Mouse (Mus musculus) right cerebral cortex, adult 2 months (tissue): Measurements from ENCODE around the gene Dhodh.

Experiments
- DNase-seq, 2 experiments: peaks; one replicate each; pipeline ENCODE4 v3.0.0; 2021 to 2022; ENCODE audit warnings: low spot score in 2 of 2

Dhodh gene

DNA sequence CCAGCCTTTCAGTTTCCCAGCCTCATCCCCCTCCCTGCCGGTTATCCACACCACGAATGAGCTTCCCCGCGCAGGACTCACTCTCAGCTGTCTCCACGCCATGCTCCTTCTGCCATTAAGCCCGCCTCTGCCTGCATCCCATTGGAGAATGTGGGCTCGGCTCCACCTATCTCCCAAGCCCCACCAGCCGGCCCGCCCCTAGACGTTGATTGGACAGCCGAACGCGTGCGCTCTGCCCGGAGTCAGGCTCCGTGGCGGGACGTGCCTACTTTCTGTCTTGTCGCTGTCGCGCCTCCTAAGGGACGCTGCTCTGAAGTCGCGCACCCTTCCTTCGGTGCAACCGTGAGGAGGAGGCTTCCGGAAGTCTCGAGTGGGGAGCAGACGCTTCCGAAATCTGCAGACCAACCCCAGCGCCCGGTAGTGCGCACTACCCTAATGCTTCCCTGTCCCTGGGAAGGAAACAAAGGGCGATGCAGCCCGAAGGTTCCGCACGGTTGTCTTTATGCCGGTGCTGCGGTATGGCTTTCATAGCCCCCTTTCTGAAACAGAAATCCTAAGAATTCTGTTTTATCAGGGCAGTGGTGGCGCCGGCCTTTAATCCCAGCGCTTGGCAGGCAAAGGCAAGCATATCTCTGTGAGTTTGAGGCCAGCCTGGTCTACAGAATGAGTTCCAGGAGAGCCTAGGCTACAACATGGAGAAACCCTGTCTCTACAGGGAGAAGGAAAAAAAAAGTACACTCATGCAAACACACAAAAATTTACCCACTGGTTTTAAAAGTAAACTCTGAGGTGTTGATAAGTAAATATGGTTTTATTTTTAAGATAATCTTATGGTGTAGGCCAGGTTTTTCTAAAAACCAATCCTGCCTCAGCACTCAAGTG lies at the start of gene Dhodh:
TSS of gene Dhodh (minus strand) at position 403 of the 882 bp plus-strand sequence.
- DNase-seq, result peak; percentile 95 to 98

DNA sequence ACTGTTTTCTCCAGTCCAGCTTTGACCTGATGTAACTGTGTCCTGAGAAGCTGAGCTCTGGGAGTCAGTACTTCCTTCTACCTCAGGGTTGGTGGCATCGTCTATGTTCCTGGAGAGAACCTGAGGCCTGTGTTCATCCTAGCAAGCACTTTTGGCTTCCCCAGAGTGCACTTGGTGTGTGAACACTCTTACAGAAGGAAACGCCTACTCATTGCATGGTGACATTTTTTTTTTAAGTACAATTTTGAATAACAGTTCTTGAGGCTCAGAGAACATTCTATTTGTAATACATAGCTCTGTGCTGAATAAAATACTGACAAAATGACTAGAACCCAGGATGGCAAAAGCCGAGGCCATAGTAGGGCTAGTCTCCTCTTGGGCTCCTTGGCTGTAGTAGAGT lies 48.4 kb upstream of the Dhodh start:
- peak in 1 of 2 experiments; percentile 25 for DNase-seq

DNA sequence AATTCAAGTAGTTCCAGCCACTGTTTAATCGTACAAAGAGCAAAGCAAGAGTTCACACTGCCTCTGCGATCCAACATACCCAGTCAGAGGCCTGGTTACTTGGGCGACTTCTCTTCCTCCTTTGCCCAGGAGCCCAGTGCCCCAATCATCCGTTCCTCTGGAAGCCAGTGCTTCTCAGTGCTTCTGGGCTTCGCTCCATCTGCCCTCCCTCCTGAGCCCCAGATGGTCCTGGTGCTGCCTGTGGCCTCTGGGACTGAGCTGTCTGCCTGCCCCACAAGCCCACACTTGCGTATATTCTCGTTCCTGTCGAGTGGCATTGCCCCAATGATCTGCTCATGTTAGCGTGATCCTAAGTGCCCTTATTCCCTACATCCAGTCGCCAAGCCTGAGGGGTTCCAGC lies 42.3 kb upstream of the Dhodh start:
- DNase-seq, result no peak

DNA sequence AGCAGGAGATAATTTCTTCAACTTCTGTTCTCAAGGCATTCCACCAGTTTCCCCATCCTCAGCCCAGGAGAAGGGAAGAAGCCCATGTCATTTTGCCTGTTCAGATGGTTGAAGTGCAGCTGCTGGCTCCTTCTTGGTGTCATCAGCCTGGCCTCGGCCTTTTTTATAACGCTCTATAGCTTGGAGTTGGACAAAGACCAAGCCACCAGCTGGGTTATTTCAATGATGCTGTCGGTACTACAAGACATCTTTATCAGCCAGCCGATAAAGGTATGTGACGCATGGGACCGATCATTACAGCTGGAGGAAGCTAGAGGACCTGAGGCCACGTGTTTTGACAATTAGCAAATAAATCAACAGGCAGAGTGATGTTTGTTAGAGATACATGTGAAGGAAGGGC lies 40.0 kb upstream of the Dhodh start:
- no peak for DNase-seq

DNA sequence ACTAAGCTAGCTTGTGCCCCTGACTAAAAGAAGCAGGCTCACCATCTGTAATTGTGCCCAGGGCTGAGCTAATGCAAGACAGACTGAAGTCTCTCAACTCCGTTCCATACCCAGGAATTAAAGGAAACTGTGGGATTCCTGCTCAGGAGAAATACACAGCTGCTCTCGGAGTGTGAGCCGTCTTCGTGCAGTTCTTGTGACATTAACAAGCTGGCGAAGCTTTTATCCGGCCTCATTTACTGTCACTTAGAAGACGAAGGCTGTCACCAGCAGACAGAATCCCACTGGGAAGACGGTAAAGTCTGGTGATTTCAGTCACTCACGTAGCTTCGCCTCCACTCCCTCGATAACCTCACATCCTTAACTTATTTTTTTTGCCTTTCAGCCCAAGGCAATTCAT lies 38.9 kb upstream of the Dhodh start:
- no peak for DNase-seq

DNA sequence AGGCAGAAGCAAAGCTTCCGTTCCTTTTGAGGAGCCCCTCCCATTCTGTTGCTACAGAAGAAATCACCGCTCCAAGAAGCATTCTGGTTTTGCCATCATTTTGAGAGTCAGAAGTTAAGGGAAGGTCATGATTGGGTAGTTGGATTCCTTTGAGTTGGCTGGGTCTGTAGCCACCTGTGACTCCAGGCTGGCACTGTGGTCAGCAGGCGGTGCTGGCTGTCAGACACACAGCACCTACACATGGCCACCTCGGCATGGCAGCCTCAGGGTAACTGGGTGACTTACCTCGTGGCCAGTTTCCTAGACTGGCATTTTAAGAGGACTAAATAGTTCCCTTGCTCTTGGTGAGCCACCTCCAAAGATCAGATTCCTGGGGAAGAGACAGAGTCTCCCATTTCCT lies 32.8 kb upstream of the Dhodh start:
- DNase-seq, result no peak

DNA sequence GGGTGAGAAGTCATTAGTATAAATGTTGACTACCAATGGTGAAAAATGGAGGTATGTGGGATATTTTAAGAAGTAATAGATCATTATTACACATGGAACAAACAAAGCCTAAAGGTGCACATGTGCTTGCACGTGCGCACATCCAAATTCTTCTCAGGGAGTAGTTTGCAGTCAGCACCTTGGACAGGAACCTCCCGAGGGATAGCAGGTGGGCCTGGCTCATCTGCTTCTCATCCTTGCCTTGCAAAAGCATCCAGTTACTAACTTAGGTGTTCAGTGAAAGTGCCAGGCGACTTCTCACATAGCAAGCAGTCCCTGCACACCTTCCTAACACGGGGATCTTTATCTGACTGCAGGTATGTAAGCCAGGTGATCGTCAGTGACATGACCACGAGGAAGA lies 31.9 kb upstream of the Dhodh start:
- no peak for DNase-seq

DNA sequence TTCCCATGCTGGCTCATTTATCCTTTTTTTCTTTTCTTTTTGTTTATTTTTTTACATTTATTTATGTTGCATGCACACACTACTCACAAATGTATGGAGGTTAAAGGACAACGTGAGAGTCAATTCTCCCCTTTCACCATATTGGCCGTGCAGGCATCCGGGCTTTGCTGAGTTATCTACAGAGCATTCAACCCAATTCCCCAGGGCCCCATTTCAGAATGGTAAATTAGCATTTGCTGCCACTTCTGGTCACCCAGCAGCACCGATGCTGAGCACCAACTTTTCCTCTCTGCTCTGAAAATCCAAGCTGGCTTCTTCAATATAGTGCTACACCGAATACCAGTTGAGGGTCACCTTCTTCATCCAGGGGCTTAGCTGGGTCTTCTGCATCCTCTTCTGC lies 30.4 kb upstream of the Dhodh start:
- DNase-seq, result no peak

DNA sequence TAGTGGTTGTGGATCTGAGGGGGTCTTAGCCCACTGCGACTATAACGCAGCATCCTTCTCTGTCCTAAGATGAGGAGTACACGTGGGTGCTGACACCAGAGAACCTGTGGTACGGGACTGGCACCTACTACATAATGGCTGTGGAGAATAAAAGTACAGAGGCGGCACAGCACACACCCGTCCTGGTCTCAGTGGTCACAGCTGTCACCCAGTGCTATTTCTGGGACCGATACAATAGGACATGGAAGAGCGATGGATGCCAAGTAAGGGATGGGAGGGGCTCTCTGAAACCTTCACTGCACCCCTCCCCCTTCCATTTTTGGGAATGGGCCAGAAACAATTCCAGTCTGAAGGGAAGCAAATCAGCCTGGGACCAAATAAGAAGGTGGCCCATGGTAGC lies 26.7 kb upstream of the Dhodh start:
- no peak for DNase-seq

DNA sequence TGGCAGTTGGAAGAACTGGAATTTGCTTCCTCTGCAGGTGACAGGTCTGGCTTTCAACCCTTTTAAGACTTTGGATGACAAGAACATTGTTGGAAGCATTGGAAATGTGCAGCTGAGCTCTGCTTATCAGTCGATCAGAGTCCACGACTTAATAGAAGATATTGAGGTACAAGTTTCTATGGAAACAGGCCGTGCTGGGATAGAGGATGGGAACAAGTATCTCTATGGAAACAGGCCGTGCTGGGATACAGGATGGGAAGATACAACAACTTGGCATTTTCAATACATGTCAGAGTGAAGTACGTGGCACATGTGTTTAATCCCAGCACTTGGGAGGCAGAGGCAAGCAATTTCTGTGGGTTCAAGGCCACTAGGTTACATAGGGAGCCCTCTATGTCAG lies 24.0 kb upstream of the Dhodh start:
- DNase-seq, result peak in 1 of 2 experiments; percentile 6

DNA sequence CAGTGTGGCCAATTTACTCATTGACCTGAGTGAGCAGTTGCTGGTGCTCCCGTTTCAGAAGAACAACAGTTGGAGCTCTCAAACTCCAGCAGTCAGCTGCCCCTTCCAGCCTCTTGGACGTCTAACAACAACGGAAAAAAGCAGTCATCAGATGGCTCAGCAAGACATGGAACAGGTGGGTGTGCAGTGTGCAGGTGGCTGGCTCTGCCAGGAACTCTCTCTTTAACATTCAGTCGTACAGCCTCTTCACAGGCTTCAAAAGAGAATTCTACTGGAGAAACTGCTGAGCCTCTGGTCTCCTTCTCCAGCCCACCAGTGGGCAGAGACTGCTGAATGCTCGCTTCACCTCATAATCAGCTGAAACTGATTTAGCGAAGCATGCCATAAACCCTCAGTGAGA lies 20.2 kb upstream of the Dhodh start:
- DNase-seq, result peak; percentile 33 to 46

DNA sequence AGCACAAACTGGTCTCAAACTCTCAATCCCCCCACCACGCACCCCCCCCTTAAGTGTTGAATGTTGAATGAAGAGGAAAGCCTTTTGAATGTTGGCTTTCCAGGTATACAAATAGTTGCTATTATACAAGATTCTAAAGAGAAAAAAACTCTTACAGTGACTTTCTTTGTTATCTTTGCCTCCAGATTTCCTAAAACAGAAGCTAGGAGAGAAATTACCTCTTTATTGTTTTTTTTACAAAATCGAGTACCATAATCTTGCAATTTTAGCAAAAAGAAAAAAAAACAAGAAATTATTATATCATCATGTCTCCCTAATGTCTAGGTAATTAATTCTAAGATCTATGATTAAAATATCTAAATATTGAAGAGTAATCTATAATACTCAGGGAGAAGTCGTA lies 7.1 kb upstream of the Dhodh start:
- DNase-seq, result no peak

DNA sequence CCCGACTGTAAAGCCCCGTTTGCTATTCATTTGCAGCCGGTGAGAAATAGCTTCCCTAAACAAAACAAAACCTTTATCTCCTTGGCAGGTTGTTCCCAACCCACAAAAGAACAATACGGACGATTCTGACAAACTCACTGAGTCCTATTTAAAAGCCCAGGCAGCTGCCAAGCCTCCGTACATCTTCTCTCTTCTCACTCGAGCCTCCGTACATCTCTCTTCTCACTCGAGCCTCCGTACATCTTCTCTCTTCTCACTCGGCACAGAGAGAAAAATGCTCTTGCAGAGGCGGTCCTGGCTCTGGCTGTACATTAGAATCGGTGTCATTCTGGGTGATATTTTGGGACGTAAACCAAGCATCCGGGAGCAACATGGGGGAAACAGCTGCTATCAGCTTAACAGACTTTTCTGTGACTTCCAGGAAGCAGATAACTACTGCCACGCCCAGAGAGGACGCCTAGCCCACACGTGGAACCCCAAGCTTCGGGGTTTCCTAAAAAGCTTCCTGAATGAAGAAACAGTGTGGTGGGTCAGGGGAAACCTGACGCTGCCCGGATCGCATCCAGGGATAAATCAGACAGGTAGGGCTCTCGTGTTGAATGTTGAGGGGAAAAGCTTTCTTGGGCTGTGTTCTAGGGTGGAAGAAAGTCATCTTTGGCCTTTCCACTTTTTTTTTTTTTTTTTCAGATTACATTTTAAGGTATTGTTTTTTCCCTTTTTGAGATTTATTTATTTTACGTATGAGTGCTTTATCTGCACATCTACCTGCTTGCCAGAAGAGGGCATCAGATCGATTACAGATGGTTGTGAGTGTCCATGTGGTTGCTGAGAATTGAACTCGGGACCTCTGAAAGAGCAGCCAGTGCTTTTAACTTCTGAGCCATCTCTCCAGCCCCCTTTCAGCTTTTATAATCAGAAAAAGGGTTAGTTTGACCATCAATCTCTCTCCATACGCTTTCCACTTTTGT lies 6.1 kb upstream of the Dhodh start, which contains the start of gene Pkd1l3:
TSS of gene Pkd1l3 (plus strand) at position 275 of the 968 bp plus-strand sequence.
- peak in 1 of 2 experiments; percentile 23 for DNase-seq

DNA sequence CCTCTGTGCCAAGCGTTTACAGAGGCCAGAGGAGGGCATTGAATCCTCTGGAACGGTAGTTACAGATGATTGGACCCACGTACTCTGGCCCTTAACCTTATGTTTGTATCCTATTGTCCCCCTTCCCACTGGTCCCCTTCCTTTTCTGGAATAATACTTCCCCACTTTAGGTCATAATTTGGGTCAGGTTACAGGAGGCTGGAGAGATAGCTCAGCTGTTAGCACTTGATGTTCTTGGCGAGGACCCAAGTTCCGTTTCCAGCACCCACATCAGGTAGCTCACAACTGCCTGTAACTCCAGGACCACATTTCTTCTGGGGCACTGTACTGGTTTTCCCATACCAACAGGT lies 655 bp upstream of the Dhodh start:
- DNase-seq, result no peak

DNA sequence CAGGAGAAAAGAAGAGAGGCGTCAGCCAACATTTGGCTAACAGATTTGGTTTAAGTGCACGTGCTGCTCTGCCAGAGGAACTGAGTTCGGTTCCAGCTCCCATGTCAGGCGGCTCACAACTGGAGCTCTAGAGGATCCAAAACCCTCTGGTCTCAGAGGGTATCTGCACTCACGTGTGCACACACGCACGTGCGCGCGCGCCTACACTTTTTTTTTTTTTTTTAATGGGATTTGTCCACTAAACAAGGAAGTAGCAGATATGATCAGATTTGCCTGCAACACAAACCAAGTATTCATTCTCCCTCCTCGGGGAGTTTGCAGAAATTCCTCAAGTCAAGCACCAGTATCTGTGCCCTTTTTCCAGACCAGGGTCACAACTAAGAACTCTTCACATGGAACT lies 823 bp downstream of the Dhodh start:
- no peak for DNase-seq

DNA sequence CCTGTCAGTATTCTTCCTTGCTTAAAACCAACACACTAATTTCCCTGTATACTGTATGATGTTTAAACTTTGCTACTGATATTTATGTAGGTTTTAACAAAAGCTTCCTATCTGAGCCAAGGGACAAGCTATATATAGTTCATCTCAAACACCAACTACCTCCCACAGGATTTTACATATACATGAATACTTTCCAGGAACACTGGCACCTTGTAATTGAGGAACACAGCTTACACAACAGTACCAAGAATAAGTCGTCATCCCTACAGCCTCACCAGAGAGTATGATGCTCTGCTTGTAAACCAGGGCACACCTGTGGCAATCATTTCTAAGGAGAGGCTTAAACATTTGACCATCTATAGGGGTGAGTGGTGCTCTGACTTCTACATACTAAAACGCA lies 1.7 kb downstream of the Dhodh start:
- DNase-seq, result no peak

DNA sequence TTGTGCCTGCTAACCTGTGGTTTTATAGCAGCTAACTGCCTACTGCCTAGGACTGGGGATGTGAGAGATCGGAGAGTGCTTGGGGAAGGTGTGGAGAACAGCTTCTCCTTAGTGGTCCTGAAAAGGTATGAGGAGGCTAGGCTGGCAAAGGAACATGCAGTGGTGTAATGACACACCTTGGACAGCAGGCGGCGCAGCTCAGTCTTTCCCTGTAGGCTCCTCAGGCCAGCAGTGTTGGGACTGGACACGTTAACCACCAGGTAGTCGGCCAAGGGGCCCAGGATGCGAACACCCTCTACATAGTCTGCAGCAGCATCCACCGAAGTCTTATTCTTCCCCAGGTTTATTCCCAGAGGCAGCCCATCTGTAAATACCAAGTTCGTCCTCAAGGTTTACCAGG lies 12.6 kb downstream of the Dhodh start:
- peak; percentile 39 to 57 for DNase-seq

DNA sequence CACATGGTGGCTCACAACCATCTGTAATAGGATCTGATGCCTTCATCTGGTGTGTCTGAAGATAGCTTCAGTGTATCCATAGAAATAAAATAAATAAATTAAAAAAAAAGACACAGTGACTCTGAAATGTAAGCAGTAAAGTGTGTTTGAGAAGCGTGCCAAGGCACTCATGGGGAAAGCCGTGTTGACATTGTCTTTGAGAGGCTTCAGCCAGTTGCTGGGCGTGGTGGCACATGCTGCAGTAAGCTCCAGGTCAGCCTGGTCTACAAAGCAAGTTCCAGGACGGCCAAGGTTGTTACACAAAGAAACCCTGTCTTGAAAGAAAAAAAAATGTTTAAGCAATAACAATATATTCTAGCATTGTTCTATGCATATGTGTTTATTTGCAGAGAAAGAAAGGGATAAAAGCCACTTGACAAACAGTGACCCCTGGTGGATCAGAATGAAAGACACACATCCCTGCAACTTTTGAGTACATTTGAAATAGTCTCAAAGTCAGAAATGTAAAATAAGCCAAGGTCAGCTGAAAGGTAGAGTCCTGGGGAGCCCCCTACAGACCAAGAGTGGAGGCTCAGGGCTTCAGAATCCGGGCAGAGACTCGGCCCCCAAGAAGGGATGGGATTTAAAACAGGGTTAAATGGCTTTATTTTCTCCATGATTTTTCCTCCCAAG lies 15.2 kb downstream of the Dhodh start:
- DNase-seq, result peak; percentile 16 to 41

DNA sequence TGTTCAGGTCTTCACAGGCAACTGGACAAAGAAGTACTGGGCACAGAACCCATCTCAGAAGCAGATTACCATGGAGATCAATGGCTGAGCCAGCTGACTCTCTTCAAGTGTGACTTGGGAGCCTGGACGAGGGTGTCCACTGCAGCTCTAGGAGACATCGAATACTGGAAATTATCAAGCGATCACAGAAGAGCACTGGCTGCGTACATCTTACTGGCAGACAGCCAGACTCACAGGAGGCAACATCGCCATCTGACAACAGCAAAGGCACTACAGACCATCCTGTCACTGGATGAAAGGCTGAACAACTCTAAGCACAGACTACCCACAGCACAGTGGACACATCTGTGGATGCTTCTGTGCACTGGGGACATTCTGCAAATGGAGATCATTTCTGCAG lies 16.3 kb downstream of the Dhodh start:
- no peak for DNase-seq

DNA sequence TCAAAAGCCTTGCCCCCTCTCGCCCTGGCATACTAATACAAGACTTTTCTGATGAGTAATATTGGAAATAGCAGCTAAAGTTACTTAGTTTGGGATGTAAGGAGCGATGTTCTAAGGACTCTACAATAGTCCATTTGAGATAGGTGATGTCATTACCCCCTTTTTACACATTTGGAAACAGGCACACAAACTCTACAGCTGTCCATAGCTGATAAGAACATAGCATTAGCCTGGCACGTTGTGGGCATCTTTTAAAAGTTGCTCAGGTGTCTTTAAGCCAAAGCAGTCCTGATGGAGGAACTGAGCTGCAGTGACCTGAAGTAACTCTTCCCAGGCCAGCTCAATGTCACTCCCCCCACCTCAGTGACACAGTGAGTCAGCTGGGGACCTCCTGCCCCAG lies 17.1 kb downstream of the Dhodh start:
- no peak for DNase-seq

DNA sequence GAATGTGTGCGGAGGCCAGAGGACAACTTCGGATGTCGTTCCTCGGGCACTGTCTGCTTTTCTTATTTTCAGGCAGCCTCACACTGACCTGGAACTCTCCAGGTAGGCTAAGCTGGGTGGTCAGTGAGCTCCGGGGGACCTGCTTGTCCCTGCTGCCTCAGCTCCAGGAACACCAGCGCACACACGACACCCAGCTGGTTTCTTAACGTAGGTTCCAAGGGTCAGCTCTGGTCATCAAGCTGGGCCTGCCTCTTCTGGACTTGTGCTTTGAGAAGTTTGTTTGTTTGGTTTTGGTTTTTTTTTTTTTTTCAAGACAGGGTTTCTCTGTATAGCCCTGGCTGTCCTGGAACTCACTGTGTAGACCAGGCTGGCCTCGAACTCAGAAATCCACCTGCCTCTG lies 17.6 kb downstream of the Dhodh start:
- no peak for DNase-seq

DNA sequence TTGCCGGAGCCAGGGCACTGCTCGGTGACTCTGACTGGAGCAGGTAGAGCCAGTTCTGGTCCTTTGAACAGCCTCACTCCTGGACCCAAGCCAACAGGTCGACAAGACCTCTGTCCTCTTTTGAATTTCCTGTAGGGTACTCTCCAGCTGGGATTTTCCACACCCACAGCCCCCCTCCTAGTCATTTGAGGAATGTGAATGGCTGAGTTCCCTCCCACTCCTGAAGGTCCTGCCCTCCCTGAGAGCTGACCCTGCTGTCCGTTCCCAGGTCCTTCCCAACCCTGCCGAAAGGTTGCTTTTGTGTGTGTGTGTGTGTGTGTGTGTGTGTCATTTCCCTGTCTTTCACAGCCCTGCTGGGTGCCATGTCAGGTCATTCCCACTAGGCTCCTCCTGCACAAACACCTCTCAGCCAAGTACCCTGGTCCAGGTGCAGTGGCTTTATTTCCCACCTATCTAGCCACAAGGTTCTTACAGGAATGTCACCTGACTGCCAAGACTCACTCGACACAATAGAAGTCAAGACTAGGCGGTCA lies 21.4 kb downstream of the Dhodh start:
- DNase-seq, result no peak
